Mouse (Mus musculus) kidney, postnatal 25 days (tissue): ENCODE results near the gene Sgk1.

Experiments
- DNase-seq, 2 experiments: peaks; one replicate each; pipeline ENCODE4 v3.0.0; 2021; ENCODE audit warnings: mixed read lengths in 2 of 2

Gene Sgk1

DNA sequence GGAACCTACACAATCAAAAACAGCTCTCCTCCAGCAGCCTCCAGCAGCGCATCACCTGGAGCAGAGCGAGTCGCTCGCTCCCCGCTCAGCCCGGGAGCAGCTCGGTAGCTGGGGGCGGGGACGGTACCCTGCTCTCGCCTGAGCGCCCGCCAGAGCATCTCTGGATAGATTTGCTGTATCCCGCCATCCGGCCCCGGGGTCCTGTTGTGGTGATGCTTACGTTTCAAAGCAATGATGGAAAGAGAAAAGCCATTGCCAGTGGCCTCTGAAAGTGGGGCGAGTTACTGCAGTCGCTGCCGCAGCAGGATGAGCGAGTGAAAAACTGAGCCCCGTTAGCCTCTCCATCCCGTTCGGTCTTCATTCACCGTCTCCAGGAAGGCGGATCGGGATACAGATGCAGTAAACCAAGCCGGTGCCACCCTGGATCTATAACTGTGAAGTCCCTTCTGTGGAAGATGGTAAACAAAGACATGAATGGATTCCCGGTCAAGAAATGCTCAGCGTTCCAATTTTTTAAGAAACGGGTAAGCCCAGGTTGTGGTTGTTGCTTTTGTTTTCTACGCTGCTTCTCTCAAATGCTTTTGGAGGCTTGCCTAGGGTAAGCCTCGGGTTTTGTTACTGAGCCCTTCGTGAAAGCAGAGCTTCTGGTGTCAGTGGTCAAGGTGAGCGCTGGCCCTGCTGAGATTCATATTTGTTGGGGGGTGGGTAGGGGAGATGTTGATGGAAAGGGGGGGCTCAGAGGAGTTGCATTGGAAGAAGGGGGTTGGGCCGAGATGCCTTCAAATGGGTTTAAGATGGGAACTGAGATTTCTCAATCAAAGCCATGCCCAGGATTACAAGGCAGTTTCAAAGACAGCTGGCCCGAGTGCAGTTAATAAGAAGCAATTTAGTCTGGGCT lies at the start of gene Sgk1:
Gene Sgk1, plus strand, starts transcription at position 1 of the 898 bp plus-strand sequence.
- DNase-seq: no peak

DNA sequence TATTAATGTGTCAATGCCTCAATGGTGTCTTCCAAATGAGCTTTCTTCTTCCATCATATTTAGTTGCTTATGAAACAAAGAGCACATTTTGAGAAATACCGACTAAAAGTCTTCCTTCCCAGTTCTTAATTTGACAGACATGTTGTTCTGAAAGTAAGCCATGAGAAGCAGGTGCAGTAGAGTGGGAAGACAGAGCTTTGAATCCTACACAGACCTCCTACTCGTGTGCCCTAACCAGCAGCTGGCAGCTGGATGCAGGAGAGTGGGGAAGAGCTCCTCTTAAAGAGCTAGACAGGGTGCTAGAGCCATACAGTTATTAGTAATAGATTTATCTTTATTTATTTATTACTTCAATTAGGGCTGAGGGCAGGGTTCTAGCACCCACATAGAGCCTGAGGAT lies 49.7 kb upstream of the Sgk1 start:
- DNase-seq: no peak

DNA sequence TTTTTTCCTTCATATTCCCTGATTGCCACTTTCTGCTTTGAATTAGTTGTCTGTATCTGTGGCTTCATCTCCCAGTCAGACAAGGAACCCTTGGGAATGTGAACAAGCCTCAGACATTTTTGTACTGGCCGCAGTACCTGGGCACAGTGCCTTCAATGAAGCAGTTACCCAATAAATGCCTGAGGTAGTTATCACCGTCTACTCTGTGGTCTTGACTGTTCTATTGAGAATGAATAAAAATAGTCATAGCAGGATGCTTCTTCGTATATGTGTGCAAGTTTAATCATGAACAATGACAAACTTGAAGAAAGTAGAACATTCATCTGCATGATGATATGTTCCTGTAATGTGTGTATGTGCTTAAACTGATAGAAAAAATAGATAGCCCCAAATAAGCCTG lies 48.2 kb upstream of the Sgk1 start:
- no peak for DNase-seq

DNA sequence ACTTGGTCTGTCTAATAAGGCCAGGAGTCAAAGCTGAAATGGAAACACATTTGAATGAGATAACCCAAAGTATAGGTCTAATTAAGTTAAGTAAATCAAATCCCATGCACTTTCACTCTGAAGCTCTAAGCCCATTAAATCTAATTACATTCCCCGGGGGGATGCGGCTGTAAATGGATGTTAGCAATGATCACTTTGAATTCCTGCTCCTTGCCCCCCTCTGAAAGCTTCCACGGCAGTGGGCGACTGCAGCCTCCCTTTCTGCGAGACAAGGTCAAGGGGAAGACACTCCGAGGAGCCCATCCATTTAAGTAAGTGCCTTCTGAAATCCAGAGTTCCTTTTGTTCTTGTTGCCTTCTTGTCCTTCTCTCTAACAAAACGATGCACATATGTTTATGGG lies 46.9 kb upstream of the Sgk1 start:
- DNase-seq: no peak

DNA sequence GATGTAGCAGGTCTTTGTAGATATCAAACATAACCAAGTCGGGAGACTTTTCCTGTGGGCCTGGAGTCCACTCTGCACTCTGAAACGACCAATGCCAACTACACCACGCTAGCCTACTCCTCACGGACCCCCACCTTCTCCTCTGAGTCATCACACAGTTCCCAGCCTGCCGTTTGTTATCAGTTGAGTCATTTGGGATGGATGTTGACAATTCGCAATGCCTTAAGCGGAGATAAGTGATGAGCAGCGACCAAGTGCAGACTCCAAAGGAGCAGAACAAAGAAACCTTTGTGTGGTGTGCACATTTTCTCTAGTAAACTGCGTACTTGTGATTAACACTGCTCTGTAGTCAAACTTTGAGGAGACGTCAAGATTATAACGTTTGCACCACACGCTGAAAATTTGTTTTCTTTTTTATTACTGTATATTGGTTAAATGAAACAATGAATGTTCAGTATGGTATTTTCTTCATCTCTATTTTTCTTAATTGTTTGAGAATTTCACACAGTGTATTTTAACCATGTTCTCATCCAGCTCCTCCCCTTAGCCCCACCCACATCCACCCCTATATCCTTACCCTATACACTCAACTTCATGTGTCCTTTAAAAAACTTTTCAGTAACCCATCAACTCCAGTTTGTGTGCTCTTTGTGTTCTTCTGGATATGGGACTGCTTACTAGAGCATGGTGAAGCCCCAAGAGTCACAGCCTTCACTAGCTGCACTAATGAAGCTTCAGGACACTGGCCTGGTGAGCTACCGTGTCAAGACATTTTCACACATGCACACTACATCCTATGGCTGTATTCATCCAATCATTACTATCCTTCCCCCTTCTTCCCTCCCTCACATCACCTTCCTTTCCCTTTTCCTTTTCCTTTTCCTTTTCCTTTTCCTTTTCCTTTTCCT lies 42.5 kb upstream of the Sgk1 start:
- DNase-seq: no peak

DNA sequence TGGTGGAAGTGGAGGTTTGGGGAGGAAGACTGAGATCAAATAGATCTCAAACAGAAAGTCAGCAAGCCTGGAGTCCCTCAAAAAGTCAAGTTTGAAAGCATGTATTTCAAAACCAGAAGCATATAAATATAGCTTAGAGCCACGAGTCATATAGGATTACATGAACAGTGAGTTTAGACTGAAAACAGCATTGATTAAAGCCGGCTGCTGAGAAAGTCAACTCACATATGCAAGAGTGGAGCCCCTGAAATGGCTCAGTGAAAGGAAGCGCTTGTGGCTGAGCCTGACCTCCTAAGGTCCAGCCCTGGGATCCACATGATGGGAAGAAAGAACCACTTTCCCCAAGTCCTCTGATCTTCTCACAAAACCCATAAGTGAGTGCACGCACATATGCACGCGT lies 38.7 kb upstream of the Sgk1 start:
- DNase-seq: no peak

DNA sequence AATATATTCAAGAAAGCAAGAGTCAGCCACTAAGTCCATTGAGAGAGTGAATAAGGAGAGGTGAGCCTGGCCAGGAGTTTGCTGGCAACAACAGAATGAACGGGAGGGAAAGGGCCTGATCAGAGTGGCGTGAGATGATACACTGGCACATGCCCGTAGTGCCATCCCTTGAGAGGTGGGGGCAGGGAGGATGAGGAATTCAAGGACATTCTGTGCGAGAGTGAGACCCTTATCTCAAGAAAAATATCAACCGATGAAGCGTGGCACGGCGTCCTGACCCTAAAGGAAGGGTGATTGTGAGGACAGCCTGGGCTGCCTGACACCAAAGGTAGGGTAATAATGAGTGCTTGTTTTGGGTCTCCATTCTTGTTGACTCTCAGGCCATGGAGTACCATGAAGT lies 38.1 kb upstream of the Sgk1 start:
- DNase-seq: no peak

DNA sequence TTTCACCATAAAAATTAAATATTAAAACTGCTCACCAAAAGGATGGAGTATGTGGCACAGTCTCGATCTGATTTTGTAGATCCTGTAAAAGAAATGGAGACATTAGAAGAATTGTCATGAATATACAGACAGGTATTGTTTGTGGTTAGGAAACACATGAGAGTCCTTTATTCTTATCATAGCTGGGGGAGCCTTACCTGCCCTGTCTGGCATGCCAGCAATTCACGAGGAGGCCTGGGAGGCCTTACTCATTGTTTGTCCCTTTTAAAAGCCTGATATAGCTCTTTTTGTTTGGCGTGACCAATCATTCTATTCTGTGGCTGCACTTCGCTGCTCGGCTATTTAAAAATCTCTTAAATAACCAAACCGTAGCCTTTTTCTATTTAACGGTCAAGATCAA lies 37.6 kb upstream of the Sgk1 start:
- DNase-seq: no peak

DNA sequence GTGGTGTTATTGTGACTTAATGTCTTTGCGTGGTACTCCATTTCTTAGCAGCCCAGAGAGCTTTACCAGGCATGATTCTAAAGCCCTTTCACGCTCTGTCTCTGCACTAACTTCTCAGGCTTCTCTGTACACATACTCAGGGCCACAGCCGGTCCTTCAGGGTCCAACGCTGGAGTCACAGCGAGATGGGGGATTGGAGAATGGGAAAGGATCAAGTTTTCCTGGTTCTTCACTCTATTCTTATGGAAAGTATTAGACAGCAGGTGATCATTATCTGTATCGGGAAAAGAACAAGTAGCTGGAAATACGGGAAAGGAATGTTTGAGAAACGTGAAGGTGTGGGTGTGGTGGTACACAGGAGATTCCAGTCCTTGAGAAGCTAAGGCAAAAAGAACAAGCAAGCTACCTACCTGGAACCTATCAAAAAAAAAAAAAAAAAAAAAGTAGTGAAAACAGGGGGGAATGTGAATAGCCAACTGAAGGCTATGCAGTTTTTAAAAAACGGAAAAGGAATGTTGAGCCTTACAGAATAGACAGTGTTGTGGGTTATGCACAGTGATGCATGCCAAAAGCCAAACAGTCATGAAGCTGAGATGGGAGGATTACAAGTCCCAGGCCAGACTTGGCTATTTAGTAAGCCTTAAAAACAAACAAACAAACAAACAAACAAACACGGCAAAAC lies 36.2 kb upstream of the Sgk1 start:
- DNase-seq: no peak

DNA sequence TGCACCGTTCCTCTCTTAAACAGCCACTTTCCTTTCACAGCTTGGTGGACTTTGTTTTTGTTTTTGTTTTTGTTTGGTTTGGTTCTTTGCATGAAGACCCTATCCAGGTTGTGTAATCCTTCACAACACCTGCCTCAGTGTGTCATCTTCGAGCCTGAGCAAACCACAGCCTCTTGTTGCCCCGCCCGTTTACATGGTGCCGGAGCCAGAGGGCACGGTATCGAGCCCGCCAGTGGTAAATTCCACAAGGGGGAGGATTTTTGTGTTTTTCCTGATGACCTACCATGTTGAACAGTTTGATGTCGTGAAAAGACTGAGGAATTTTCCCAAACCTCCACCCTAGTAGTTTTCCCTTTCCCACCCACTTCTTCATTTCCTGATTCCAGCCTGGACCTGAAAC lies 35.6 kb upstream of the Sgk1 start:
- no peak for DNase-seq

DNA sequence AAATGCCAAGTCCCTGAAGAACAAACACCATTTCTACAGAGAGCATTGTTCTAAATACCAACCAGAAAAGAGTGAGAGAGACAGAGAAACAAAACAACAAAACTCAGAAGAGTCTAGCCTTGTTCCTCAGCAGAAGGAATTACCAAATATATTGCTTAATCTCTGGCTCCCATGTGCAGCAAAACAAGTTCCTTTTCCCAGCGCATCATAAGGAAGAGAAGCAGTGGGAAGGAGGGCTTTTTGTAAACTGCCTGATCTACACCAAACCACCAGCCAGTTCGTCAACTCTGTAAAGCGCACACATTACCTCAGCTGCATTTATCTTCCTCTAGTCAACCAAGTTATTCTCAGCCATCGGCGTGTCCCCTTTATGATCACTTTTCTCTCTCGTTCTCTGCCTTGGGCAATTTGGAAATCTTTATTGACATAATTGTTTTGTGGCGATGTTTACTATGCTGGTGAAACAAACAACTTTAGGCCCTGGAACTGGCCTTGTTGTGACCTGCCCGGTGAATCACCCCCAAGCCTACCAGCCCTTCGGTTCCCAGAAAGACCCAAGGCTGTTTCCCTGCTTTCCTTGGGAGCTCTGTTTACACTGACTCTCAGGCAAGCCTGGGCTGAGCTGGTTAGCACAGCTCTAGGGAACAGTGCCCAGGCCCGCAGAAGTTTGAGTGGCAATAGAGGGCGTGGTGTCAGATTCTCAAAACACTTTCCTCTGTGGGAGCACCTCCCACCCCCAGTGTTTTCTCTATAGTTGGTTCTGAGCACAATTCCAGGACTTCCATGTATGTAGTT lies 34.8 kb upstream of the Sgk1 start:
- DNase-seq: no peak

DNA sequence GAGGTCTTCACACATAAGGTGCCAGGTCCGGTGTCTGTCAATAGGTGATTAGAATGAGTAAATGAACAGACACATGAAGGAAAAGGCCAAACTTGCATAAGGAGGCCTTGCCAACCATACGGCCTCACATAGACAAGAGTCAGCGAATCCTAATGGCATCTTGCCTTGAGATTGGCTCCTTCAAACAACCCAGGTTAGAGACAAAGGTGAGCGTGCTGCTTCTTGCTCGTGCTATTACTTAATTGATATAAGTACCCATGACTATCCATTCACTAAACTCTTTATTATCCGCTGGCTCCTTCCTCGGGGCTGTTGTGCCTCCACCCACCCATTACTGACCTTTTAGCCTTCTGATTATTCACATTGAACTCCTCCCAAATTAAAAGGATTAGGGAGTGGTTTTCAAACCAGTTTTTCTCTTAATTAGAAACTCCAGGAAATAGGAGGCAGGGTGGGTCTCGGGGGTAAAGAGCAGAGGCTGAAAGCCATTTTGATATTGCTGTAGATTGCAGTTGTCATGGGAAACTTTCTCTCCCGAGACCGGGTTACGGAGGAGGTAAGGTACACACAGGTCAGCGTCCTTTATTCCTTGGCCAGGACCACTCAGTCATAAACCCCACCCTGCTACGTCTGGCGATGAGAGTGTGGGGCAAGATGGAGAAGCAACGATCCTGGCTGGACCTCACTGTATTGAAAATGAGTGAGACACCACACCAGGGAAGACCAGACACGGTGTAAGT lies 33.9 kb upstream of the Sgk1 start:
- DNase-seq: no peak

DNA sequence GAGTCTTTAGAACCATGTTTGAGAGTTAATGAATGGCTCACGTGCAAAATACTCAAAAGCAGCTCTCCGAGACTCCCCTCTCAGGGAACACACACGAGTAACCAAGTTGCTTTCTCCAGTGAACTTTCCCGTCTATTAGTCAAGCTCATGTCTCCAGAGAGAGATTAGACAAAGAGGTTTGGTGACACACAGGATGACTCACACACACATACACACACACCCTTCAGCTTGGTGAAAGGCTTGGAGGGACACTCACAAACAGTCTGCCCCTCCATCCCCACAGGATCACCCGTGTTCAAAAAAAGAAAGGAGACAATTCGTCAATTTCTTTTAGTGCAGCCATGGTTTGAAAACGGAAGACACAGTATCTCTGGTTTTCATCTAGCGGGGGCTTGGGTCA lies 32.7 kb upstream of the Sgk1 start:
- DNase-seq: no peak

DNA sequence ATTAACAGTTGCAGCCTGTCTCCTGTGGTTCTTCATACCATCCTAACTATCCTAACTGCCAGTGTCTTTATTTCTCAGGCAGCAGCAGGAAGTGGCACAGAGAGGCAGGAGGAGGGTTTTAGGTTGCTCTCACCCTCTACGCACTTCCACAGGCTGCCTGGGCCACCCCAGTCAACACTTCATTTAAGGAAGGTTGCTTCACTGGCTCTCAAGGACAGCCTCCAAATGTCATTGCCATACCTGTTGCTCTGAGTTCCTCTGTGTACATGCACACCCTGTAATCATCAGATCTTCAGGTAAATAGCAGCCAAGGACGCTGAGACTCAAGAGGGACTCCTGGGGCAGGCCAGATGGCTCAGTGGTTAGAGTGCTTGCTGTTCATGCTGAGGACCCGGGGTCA lies 31.7 kb upstream of the Sgk1 start:
- DNase-seq: no peak

DNA sequence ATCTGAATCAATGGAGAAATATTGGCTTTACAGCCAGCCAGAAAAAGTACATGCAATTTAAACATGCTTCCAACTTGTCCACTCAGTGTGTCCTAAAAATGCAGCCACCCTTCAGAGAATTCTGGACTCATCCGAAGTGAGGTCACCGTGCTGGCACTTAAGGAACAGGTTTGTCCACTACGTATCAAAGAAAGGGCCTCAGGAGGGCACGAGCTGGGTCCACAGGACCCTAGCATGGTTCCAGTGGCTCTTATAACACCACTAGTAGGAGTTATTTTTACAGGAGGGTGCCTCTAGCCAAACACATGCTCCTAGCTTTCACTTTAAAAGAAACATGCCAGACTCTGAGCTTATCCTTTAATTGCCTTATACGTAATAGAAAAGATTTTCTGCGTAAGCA lies 28.9 kb upstream of the Sgk1 start:
- DNase-seq: no peak

DNA sequence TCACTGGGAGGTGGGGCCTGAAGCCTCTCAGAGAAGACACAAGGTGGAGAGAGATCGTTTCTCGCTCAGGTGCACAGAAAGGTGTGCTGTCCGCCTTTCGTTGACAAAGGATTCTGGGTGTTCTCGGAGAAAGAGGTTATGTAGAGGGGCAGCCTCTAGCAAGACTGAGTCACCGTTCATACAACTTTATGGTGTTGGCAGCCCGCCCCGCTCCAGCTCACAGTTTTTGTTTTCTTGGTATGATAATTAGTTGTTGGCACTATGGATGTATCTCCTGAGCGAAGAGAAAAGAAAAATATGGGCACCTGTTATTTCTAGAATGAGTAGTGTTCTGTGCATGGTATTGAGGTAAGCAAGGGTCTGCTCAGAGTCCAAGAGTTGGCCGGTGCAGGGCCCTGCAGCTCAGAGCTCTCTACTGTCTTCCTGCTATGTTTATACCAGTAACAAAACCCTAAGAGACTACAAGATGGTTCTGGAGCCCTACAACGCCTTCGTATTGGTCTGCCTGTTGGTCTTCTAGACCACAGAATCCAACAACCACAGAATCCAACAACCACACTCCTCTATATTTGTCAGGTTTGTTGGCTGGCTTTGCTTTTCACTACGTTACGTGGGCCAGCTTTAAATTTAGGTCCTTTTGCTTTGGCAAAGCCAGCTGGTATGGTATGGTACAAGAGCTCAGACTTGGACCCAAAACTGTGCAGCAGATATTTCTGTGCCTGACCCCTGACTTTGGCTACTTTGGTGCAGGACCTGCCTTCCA lies 28.2 kb upstream of the Sgk1 start:
- DNase-seq: no peak

DNA sequence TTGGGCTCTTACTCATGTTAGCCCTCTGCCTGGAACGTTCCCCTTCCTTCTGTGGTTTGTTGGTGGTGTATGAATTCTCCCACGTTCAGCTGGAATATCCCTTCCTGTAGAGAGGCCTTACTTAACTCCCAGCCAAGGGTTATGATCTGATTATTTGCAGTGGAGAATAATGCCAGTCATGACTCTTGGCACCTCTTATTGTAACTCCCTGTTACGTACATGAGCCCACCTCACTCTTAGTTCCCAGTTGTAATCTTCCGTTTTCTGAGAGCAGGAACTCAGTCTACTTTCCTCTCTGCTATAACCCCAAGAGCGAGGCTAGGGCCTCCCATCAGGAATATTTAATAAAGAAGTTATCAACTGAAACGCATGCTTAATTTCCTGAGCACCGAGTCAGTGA lies 26.6 kb upstream of the Sgk1 start:
- no peak for DNase-seq

DNA sequence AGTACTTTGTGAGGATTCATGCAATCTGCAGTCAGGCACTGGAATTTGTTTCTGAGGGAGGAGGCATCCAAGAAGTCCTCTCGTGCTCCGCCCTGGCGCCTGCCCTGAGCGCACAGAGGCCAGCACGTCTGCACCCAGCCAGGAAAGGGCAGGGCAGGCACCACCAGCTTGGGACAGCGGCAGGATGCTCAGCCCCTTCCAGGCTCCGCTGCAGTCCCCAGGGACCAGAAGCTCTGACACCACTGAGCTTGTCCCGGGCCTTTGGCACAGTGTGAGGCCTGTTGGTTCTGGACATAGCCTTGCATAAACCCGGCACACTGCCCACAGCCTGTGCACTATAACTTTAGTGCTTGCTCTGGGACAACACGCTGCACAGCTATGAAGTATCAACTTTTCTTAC lies 24.3 kb upstream of the Sgk1 start:
- DNase-seq: peak; percentile 78 to 92

DNA sequence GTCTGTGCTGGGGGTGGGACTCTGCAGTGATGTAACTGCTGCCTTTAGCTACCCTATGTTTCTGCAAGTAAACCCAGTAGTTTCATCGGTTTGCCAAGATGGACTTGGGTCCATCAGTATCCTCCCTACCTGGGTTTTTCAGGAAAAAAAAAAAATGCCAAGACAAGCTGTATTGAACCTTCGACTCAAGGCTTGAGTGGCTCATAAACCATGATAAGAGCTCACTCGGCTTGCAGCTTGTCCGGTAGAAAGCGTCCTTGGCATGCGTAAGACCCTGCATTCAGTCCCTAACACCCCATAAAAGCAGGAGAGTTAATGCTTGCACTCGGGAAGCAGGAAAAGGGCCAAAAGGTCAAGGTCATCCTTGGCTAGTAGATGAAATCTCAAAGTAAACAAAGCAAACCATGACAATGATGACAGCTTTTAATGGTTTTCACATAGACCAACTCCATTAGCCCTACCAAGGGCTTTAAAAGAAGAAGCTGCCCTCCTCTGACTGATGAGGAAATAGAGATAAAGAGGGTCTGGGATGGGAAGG lies 23.5 kb upstream of the Sgk1 start:
- no peak for DNase-seq

DNA sequence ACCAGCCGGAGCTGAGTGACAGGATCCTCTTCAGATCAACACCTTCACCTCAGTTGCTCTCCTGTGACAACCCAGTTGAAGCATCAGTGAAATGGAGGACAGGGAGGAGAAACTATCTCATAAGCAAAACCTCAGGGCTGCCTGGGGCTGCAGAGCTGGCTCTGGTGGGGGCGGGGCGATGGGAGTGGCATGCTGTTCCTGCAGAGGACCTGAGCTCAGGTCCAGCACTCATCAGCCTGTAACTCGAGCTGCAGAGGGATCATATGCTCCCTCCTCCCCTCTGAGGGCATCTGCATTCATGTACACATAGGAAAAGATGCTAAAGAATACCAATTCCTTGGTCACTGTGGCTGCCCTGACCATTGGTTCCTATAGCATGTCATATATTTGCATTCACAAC lies 15.5 kb upstream of the Sgk1 start:
- no peak for DNase-seq

DNA sequence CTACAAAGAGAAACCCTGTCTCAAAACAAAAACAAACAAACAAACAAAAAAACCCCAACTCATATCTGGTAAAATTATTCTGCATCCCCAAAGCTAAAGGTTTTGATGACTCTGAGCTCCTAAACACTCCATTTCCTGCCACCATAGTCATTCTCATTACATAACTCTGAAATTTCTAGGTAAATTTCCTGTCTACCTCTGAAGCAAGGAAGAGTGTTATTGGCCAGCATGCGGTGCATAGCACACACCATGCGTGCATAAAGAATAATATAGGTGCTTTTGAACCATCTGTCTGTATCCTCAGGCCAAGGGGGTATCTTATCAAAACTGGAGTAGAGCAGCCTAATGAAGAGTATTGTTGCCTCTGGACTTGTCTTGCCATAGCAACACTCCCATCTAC lies 13.8 kb upstream of the Sgk1 start:
- DNase-seq: no peak
